Mouse (Mus musculus): ENCODE data around the gene Nup43.

DNA sequence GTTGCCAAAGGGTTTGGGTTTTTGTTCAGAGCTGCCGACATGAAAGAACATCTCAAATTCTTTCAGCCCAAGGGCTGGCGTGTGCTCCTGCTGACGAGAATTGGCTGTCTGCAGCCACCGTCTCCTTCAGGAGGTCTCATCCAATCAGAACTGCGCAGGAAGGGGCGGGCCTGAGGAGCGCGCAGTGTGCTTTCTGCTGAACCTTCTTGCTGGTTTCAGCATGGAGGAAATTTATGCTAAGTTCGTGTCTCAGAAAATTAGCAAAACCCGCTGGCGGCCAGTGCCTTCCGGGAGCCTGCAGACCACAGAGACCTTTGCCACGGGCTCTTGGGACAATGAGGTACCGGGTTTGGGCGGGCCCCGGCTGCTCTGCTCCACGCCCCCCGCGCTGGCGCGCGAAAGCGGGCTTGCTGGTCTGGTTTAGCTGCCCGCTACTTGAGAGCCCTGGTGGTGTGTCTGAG lies at the start of gene Nup43:
- no peak for TF ChIP-seq CTCF (IDR thresholded peaks at IDR 0.05 in 2 of 3, conservative IDR thresholded peaks at IDR 0.05 in 1 of 3; ENCODE audit: control insufficient read depth in 1 of 3, insufficient read depth in 1 of 3, low read depth in 2 of 3, low read length in 3 of 3, poor library complexity in 1 of 3, severe bottlenecking in 1 of 3)
- TF ChIP-seq POLR2A (IDR thresholded peaks at IDR 0.05; ENCODE audit: control insufficient read depth in 1 of 2, insufficient read depth in 1 of 2, low read depth in 1 of 2, low read length in 2 of 2, poor library complexity in 1 of 2): peak; percentile 49 to 81; a peak in 3 of 4 replicates
- TF ChIP-seq GATA1 (IDR thresholded peaks at IDR 0.05; ENCODE audit: low read depth, low read length): no peak
- TF ChIP-seq ETS1 (IDR thresholded peaks at IDR 0.05; ENCODE audit: low read depth, low read length): peak; percentile 39; the same call in 1 of the 2 replicates
- peak; percentile 72; the same call in 1 of the 2 replicates for TF ChIP-seq ZMIZ1 (IDR thresholded peaks at IDR 0.05; ENCODE audit: low read depth, low read length)
- TF ChIP-seq BHLHE40 (IDR thresholded peaks at IDR 0.05; ENCODE audit: borderline replicate concordance, low read depth, low read length): no peak
- TF ChIP-seq EP300 (IDR thresholded peaks at IDR 0.05; ENCODE audit: low read depth in 1 of 2, low read length in 2 of 2): no peak
- no peak for TF ChIP-seq ZC3H11A (IDR thresholded peaks at IDR 0.05; ENCODE audit: low read depth, low read length)
- TF ChIP-seq POLR2AphosphoS2 (IDR thresholded peaks at IDR 0.05; ENCODE audit: low read length): peak; percentile 85
- no peak for TF ChIP-seq UBTF (IDR thresholded peaks at IDR 0.05; ENCODE audit: borderline replicate concordance, insufficient read depth, low read depth, low read length)
- peak; percentile 90 for TF ChIP-seq HCFC1 (IDR thresholded peaks at IDR 0.05; ENCODE audit: low read depth, low read length)
- peak; percentile 66 for TF ChIP-seq TCF12 (IDR thresholded peaks at IDR 0.05; ENCODE audit: low read depth, low read length)
